Mouse (Mus musculus) bone marrow, adult 2 months (tissue): ENCODE results near the gene Fndc10.

Experiments used
- CTCF ChIP-seq: fragments of 200-500 bp; IDR thresholded peaks from 2 replicates; pipeline ENCODE4 v1.5.1; 2011; ENCODE audit warnings: low read length, control low read depth; ENCODE audit not compliant: control insufficient read depth, insufficient read depth
- POLR2A ChIP-seq: fragments of 200-500 bp; IDR thresholded peaks from 2 replicates; pipeline ENCODE4 v1.6.1; 2011; ENCODE audit warnings: low read depth, mild to moderate bottlenecking, control low read depth, low read length, borderline replicate concordance; ENCODE audit not compliant: control insufficient read depth

GRCm38 (mm10) chr4:155649355-155649754, 44.8 kb upstream of the Fndc10 start:
- TF ChIP-seq POLR2A: no peak
- TF ChIP-seq CTCF: no peak
